Mouse (Mus musculus): ENCODE measurements at regions not wholly inside any gene's neighbourhood (a gene's known extent, or its start where the extent isn't known, plus 50 kb on each side); places are given as distances from the start of the nearest gene placed in this dataset.
"Not testable (repeated sequence)": the region's sequence is repeated elsewhere in the genome, so short reads cannot be mapped to it uniquely, and the experiment has no call there.

DNA sequence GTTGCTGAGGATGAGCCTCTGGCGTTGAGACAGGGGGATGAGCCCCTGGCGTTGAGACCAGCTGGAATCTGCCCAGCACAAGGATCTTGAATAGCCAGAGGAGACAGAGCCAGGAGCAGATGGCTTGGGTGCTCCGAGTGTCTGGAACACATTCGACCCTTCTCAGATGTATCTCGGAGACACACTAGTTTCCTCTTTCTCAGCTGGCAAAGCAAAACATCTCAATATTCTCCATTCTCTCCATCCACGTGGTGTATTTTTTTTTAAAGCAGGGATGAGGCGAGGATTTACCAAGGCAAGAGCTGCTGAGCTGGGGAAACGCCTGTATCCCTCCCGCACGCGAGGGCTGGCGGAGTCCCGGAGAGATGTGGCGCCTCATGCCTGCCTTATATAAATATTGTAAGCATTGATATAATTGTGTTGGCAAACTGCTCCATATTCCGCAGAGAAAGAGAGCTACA, 109.7 kb upstream of the Ubl3 start:
- H3K27ac ChIP-seq (ENCODE audit: control insufficient read depth, insufficient read depth, low read depth, low read length, poor library complexity) = no peak overlapping the region
- WGBS = 85% methylated on average over 15 of the region's 15 CpGs
- no peak overlapping the region for H3K4me3 ChIP-seq (replicated peaks; ENCODE audit: control insufficient read depth, low read depth, low read length)
- H3K4me1 ChIP-seq (ENCODE audit: control insufficient read depth, insufficient read depth, low read length) = no peaks in the 10 kb centered on the region; the same call in 1 of the 2 replicates
- TF ChIP-seq POLR2A (IDR thresholded peaks at IDR 0.05; ENCODE audit: borderline replicate concordance, control insufficient read depth, low read depth, low read length) = no peak
- TF ChIP-seq CTCF (IDR thresholded peaks at IDR 0.05; ENCODE audit: control insufficient read depth, insufficient read depth, low read length) = no peak

DNA sequence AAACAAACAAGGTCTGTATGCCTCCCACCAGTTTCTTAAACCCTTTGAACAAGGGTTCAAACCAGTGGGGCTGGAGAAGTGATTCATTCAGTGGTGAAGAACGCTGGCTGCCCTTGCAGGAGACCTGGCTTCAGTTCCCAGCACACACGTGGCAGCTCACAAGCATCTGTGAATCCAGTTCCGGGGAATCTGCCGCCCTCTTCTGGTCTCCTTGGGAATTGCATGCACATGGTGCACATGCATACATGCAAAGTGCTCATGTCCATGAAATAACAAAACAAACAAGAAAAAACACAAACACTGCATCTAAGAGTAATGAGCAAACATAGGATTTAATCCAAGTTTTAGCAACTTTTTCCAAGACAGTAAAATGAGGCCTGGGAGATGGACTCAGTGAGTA, 108.5 kb upstream of the Ubl3 start:
- TF ChIP-seq CTCF (IDR thresholded peaks at IDR 0.05; ENCODE audit: control insufficient read depth, insufficient read depth, low read length) (peak; percentile 35; the same call in 1 of the 2 replicates), POLR2A (IDR thresholded peaks at IDR 0.05; ENCODE audit: borderline replicate concordance, control insufficient read depth, low read depth, low read length) (no peak)
- Histone ChIP-seq H3K27ac (ENCODE audit: control insufficient read depth, insufficient read depth, low read depth, low read length, poor library complexity) (no peak overlapping the region), H3K4me1 (ENCODE audit: control insufficient read depth, insufficient read depth, low read length) (no peaks in the 10 kb centered on the region; the same call in 1 of the 2 replicates), H3K4me3 (replicated peaks; ENCODE audit: control insufficient read depth, low read depth, low read length) (no peak overlapping the region)
- 82% methylated on average over 4 of the region's 4 CpGs for WGBS

DNA sequence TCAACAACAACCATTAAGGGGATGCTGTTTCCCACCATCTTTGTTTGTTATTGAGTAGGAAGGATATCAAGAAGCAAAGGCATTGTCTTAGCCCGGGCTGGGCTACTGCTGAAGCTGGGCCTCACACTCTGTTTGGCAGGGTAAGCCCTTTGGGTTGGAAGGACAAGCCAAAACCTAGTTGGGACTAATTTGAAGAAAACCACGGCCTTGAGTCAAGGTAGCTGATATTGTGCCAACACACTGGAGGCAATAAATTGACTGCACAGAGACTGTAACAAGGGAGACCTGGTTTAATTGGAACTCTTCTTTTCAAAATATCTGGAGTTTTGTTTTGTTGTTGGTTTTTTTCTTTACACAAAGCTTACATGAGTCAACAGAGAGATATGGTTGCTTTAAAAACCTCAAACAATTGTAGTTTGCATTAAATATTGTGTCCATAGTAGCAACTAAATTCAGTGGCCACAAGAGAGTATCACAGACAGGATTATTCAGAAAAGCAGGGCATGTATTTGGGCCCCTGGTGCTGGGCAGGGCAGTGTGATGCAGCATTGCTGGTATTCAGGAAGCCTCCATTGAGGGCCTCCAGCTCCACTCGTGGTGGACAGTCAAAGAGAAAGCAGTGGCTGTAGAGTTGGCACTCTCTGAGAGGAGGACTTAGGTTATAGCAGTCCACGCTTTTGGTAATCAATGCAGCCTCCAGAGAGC, 105.5 kb upstream of the Ubl3 start:
- WGBS = 61% methylated on average over 4 of the region's 4 CpGs
- no peaks in the 10 kb centered on the region; the same call in 1 of the 2 replicates for H3K4me1 ChIP-seq (ENCODE audit: control insufficient read depth, insufficient read depth, low read length)
- TF ChIP-seq CTCF (IDR thresholded peaks at IDR 0.05; ENCODE audit: control insufficient read depth, insufficient read depth, low read length) (no peak), POLR2A (IDR thresholded peaks at IDR 0.05; ENCODE audit: borderline replicate concordance, control insufficient read depth, low read depth, low read length) (no peak)
- H3K27ac ChIP-seq (ENCODE audit: control insufficient read depth, insufficient read depth, low read depth, low read length, poor library complexity) = no peak overlapping the region
- no peak overlapping the region for H3K4me3 ChIP-seq (replicated peaks; ENCODE audit: control insufficient read depth, low read depth, low read length)

DNA sequence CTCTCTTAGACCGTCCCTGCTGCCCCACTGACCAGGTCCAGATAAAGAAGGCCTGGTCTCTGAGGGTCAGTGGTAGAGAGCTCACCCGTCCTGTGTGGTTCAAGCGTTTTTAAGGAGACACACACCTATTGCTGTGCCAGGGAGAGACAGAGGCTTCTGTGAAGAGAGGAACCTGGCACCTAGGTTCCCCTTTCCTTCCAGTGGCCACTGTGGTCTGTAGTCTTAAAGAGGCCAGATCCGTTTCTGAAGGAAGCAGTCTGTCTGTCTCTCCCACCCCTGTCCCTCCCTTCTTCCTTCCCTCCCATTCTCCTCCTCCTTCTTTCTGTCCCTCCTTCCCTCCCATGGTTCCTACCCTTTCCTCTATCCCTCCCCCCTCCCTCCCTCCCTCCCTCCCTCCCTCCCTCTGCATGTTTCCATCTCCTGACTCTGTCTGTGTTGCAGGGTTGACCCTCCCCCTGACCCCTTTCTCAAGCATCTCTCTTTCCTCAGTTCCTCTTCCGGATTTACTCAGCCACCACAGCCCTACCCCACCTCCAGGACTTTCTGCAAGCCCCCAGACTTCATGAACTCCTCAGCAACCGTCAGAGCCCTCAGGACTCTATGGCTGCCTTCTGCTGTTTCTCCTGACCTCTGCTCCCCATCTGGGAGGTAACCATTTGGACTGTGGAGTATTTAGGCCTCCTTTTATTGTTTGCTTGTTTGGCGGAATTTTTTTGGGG, 100.1 kb upstream of the Ubl3 start:
- peaks cover 3% of the 10 kb centered on the region; the same call in 1 of the 2 replicates for H3K4me1 ChIP-seq (ENCODE audit: control insufficient read depth, insufficient read depth, low read length)
- no peak for TF ChIP-seq POLR2A (IDR thresholded peaks at IDR 0.05; ENCODE audit: borderline replicate concordance, control insufficient read depth, low read depth, low read length)
- TF ChIP-seq CTCF (IDR thresholded peaks at IDR 0.05; ENCODE audit: control insufficient read depth, insufficient read depth, low read length) = no peak
- WGBS = 11% methylated on average over 7 of the region's 7 CpGs
- peak overlapping the region; percentile 91 for H3K27ac ChIP-seq (ENCODE audit: control insufficient read depth, insufficient read depth, low read depth, low read length, poor library complexity)
- H3K4me3 ChIP-seq (replicated peaks; ENCODE audit: control insufficient read depth, low read depth, low read length) = peak overlapping the region; percentile 64

DNA sequence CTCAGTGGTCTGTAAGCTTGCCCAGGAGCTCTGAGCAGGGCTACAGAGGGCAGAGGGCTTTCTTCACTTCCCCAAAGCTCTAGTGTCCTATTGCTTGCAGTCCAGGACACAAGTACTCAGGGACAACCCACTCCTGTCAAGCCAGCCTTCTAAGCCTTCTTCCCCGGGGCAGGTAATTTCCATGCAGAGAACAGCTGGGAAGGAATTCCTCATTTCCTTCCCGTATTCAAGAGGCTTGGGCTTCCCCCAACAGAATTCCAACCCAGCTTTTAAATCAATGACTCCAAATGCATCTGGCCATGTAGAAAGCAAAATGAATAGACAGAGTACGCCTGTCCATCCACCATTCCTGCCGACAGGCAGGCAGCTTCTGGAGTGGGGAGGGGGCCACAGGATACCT, 99.1 kb upstream of the Ubl3 start:
- peak overlapping the region; percentile 86 for H3K27ac ChIP-seq (ENCODE audit: control insufficient read depth, insufficient read depth, low read depth, low read length, poor library complexity)
- H3K4me1 ChIP-seq (ENCODE audit: control insufficient read depth, insufficient read depth, low read length) = peaks cover 3% of the 10 kb centered on the region; the same call in 1 of the 2 replicates
- WGBS = 45% methylated on average over 4 of the region's 4 CpGs
- TF ChIP-seq CTCF (IDR thresholded peaks at IDR 0.05; ENCODE audit: control insufficient read depth, insufficient read depth, low read length) (no peak), POLR2A (IDR thresholded peaks at IDR 0.05; ENCODE audit: borderline replicate concordance, control insufficient read depth, low read depth, low read length) (no peak)
- peak overlapping the region; percentile 62 for H3K4me3 ChIP-seq (replicated peaks; ENCODE audit: control insufficient read depth, low read depth, low read length)

DNA sequence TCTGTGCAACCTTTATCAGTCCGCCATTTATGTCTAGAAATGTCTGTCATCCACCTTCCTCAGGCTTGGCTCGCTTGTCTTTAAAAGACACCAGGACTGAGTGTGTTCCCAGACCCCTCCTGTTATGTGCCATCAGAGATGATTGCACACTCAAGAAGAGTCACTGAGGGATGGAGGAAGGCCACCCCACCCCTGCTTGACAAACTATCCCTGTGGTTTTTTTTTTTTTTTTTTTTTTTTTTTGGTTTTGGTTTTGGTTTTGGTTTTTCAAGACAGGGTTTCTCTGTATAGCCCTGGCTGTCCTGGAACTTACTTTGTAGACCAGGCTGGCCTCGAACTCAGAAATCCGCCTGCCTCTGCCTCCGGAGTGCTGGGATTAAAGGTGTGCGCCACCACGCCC, 97.0 kb upstream of the Ubl3 start:
- H3K27ac ChIP-seq (ENCODE audit: control insufficient read depth, insufficient read depth, low read depth, low read length, poor library complexity); H3K4me3 ChIP-seq (replicated peaks; ENCODE audit: control insufficient read depth, low read depth, low read length); H3K4me1 ChIP-seq (ENCODE audit: control insufficient read depth, insufficient read depth, low read length): not testable (repeated sequence)
- WGBS = 74% methylated on average over 7 of the region's 7 CpGs

DNA sequence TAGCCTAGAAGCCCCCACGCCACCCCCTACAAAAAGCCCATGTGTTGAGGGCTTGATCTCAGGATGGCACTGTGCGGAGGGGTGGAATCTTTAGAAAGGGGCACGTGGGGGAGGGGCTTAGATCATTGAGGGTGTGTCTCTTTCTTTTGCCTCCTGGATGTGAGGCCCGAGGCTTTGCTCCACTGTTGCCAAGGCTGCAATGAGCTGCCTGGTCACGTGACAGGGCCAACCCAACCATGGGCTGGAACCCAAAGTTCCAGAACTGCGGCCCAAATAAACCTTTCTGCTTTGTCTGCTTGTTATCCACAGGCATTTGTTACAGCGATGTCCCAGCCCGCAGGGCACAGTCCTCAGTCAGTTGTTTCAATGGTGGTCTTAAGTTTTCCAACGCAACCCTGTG, 96.5 kb upstream of the Ubl3 start:
- no peak overlapping the region for H3K27ac ChIP-seq (ENCODE audit: control insufficient read depth, insufficient read depth, low read depth, low read length, poor library complexity)
- 58% methylated on average over 9 of the region's 9 CpGs for WGBS
- H3K4me3 ChIP-seq (replicated peaks; ENCODE audit: control insufficient read depth, low read depth, low read length) = no peak overlapping the region
- TF ChIP-seq CTCF (IDR thresholded peaks at IDR 0.05; ENCODE audit: control insufficient read depth, insufficient read depth, low read length) (no peak), POLR2A (IDR thresholded peaks at IDR 0.05; ENCODE audit: borderline replicate concordance, control insufficient read depth, low read depth, low read length) (no peak)
- peaks cover 3% of the 10 kb centered on the region; the same call in 1 of the 2 replicates for H3K4me1 ChIP-seq (ENCODE audit: control insufficient read depth, insufficient read depth, low read length)

DNA sequence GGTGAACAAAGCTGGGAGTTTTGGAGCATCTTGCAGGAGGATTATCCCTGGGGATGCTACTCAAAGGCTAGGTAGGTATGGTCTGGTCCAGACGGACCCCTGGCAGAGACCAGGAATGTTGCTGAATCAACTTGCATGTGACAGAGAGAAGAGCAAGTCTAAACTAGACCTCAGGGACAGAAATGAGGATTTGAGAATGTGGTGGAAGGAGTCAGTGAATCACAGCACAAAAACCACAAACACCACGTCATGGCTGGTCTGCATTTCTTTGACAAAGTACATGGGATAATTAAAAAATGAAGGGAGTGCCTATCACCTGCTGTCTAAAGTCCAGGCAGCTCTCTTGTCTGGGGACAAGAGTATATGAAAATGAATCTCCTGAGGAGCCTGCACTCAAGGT, 95.1 kb upstream of the Ubl3 start:
- WGBS = 49% methylated on average over 2 of the region's 2 CpGs
- H3K4me1 ChIP-seq (ENCODE audit: control insufficient read depth, insufficient read depth, low read length) = peaks cover 3% of the 10 kb centered on the region; the same call in 1 of the 2 replicates
- H3K27ac ChIP-seq (ENCODE audit: control insufficient read depth, insufficient read depth, low read depth, low read length, poor library complexity) = no peak overlapping the region
- H3K4me3 ChIP-seq (replicated peaks; ENCODE audit: control insufficient read depth, low read depth, low read length) = no peak overlapping the region
- no peak for TF ChIP-seq POLR2A (IDR thresholded peaks at IDR 0.05; ENCODE audit: borderline replicate concordance, control insufficient read depth, low read depth, low read length)
- no peak for TF ChIP-seq CTCF (IDR thresholded peaks at IDR 0.05; ENCODE audit: control insufficient read depth, insufficient read depth, low read length)
